Mouse (Mus musculus) ES-Bruce4 (cell line): Measurements from ENCODE around the gene E330017A01Rik.

ENCODE experiments used
- CTCF ChIP-seq: IDR thresholded peaks from one replicate; pipeline ENCODE4 v1.8.1; 2011; ENCODE audit warnings: low read depth, low read length
- POLR2A ChIP-seq: IDR thresholded peaks from one replicate; pipeline ENCODE4 v1.8.1; 2011; ENCODE audit warnings: low read length; ENCODE audit not compliant: insufficient read depth

- TF ChIP-seq CTCF = no peak
- TF ChIP-seq POLR2A = no peak
These were observed 23.3 kb upstream of the E330017A01Rik start for GRCm38 (mm10) chr16:58661826-58662225.
